Mouse (Mus musculus) CD4-positive naive resting alpha-beta T cell, adult 57 days (primary cell): ENCODE results near the gene Syce3. TPM values are rescaled to one million over a fixed set of nuclear protein-coding genes. Genes with fewer than 3 reads are reported as not detected.

ENCODE experiments used
- total RNA-seq: library from RNA; stranded (reverse); gene quantifications from one replicate; pipeline ENCODE4 v1.2.4, GENCODE M21; 2023

The Syce3 gene
- total RNA-seq = not detected

DNA sequence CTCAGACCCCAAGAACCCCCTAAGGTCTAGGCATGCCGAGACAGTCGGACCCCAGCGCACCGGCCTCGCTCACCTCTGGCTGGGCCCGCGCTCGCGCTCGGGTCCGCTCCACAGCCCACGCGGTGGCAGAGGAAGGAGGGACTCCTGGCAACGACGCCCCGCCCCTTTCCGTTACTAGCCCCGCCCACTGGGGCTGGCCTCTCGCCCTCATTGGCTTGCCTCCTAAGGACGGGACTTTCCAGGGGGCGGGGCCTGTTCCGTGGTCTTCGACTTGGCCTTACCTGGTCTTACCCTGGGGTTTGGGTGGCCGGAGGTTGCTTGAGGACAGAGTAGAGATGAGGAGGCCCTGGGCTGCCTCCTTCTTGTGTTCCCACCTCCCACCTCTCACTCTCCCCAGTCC lies at the start of gene Syce3:
TSS of gene Syce3 (minus strand) at position 386 of the 400 bp plus-strand sequence.

DNA sequence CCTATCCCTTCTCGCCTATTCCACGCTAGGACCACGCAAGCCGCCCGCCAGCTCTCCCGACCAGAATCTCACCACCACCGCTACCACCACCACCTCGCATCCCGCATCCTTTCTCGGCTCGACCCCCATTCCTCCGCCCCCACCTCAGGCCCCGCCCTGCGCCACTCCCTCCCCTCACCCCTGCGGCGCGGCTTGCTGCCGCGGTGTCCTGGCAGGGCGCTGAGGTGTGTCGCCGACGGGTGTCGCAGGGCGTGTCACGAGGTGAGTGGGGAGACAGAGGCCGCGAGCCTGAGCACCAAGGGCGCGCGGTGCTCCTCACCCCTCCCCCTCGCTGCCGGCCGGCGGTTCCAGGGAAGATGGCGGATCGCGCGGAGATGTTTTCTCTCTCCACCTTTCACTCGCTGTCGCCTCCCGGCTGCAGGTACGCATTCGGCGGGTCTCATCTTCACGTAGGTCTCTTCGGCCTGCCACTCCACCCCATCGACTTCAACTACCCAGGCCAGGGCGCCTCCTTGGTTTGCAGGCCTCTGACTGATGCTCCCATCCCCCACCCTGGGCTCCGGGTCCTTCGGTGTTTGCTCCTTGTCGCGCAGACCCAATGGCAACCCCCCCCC lies 43.7 kb upstream of the Syce3 start, which contains the start of gene Mapk8ip2:
TSS of gene Mapk8ip2 (plus strand) at position 49 of the 614 bp plus-strand sequence.

DNA sequence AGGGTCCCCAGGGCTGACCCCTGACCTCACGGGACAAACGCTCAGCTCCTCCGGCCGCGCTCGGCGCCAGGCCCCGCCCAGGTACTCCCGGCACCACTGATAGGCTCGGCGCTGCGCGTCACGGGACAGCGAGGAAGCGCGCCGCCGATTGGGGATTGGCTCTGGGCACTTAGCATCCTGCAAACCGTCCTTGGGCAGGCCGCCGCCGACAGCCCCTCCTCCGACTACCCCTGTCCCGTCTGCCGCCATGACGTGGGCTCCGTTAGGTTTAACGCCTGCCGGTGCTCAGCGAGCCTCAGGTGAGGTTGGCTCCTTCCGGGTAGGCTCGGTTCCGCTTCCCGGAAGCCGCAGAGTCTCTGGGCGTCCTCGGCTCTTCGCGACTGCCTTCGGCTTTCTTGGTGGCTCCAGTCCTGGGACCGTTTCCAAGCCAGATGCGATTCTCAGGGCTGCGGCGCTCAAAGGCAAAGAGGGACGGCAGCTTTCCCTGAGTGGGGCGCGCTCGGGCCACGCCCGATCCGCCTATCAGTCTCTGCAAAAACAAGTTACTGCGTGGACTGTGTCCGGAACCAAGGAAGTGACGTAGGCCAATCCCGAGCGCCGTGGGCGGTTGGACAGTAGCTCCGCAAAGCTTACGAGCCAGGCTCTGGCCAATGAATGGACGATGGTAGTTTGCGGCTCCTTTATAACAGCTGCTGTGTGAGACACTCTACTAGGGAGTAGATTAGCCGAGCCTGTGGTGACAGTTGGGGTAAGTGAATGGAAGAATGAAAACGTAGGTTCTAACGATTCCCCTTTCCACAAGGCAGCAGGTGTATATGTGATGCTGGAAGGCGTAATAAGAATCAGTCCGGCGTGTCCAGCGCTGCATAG lies 19.3 kb upstream of the Syce3 start, which contains the start of the genes C730034F03Rik, Gm44502 and Chkb:
TSS of gene C730034F03Rik (plus strand) at position 238 of the 870 bp plus-strand sequence.
TSS of gene Gm44502 (minus strand) at position 345 of the 870 bp plus-strand sequence.
TSS of gene Chkb (minus strand) at position 557 of the 870 bp plus-strand sequence.

DNA sequence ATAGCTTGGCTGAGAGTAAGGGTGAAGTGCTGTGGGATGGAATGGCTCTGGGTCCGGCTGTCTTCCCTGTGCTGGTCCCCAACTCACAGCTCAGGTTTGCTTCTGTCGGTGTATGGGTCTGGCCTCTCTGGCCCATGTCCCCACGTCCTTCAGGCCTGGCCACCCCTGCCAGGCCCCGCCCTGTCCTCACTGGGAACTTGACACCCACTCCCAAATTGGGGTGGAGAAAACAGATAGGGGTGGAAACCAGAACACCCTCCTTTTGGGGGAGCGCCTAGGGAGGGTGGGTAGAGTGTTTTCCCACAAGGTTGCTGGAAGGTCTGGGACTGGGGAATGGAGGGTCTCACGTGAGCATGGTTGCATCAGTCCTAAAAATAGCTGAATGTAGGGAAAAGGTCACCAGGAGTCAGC lies 15.4 kb upstream of the Syce3 start, which contains the start of gene Cpt1b:
TSS of gene Cpt1b (minus strand) at position 153 of the 411 bp plus-strand sequence.

DNA sequence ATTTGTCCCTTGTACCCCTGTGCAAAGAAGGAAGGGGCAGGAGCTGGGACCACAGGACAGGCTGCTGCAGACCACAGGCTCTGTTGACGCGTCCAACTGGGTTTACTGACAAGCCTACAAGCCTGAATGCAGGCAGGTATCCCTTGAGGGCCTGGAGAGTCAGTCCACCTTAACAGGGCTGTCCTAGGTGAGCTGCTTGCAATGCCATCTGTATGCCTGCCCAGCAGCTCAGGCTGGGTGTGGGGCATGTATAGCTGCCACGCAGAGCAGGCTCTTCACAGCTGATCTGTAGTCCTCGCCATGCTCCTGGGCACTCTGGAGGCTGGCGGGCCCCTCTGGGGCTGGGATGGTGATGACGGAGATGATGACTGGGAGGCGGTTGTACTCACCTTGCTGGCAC lies 25.7 kb downstream of the Syce3 start, which contains the start of gene Klhdc7b:
TSS of gene Klhdc7b (plus strand) at position 301 of the 400 bp plus-strand sequence.

DNA sequence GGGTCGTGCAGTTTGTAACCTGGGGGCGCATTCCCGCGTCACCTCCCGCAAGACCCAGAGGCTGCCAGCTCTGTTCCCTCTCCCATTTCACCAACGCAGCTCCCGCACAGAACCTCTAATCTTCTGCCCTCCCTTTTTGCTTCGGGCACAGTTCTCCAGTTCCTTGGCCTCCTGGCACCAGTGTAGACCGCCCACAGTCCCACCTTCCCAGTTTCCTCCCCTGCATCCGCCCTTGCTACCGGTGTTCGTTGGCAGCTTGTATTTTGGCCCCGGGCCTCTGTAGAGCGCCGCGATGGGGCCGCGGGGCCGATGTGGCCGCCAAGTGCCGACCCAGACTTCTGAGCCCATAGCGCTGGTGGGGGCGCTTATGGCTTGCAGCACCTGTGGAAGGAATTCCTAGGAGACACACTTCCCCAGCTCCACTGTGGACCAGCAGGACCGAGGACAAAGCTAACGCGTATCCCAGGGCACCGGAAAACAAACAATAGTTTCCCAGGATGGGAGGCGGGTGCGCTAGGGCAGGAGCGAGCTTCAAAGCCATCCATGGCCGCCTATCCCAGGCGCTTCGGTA lies 31.4 kb downstream of the Syce3 start, which contains the start of gene Odf3b:
TSS of gene Odf3b (minus strand) at position 452 of the 571 bp plus-strand sequence.

DNA sequence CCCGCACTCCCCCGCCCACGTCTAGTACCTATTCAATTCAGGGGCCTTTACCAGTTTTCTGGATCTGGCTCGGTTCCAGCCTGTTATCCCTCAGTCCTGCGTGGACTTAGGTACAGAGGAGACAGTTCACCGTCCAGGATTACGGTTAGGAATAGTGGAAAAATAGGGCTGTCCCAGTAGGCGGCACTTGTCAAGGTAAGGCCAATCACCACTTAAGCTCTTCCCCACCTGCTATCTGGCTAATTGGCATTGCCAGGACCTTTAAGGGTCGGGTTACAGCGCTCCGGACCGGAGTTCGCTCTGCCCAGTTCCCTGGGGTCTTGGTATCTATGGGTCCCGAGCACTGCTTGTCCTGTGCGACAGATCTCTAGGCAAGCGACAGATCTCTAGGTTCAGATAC lies 33.3 kb downstream of the Syce3 start, which contains the start of gene Tymp:
TSS of gene Tymp (minus strand) at position 83 of the 400 bp plus-strand sequence.

DNA sequence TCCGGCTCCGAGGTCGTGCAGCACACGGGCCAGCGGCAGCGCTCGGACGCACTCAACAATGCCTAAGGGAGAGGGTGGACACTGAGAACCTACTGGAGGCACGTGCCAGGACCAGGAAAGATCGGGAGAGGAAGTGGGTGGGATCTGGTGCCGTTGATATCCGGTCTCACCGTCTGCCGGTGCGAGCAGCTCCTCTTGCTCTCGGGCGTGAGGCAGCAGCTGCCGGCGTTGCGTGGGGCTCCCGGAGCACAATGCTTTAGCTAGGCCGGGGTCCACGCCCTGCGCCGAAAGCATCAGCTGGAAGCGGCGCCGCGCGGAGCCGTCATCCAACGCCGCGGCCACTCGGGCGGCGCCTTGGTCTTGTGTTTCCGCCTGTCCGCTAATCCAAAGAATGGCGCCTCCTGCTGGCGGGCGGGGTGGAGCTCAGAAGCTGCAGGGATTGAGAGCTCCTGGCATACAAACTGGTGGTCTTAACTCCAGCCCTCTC lies 36.5 kb downstream of the Syce3 start, which contains the start of gene Sco2:
TSS of gene Sco2 (minus strand) at position 85 of the 487 bp plus-strand sequence.

DNA sequence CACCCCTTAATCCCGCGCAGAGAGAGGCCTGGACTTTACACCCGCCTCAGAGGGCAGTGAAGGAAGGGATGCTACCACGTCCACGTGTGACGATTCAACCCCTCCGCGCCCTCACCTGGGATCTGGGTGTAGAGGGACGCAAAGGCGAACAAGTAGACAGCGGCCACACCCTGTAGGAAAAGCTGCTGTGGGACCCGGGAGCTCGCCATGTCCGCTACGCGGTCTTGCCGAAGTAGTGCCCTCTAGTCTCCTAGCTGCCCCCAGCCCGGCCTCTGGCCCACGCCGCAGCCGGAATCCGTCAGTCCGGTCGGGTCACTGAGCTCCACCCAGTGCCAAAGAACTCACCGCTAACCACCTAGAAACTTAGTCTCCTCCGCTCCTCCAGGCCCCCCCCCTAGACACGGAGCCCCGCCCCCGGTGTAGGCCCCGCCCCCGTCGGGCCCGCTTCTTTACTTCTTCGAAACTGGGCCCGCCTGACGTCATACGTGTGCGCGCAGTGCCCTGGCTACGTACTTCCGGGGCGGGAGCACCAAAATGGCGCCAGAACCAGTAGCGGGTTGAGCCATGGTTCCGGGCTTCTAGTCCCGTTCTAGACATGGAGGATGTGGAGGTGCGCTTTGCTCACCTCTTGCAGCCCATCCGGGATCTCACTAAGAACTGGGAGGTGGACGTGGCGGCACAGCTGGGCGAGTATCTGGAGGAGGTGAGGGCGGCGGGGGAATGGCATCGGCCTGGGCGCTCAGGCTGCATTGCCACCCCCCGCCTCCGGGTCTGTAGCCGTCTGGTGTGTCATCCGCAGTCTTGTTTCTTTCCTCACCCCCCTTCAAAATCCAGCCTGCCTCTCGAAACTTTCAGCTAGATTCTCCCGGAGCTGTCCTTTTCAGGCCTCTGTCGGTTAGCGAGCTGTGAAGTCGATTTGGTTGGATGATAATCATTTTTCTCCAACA lies 54.8 kb downstream of the Syce3 start, which contains the start of the genes Lmf2 and Ncaph2:
TSS of gene Lmf2 (minus strand) at position 419 of the 947 bp plus-strand sequence.
TSS of gene Ncaph2 (plus strand) at position 479 of the 947 bp plus-strand sequence.

Other genes starting within 250 kb of the Syce3 start
- gene Plxnb2, start 229.7 kb downstream of the Syce3 start, total RNA-seq = 2.9 TPM
- 24.3 TPM for gene Dennd6b, start 214.0 kb downstream of the Syce3 start, total RNA-seq
- 42.9 TPM for gene Ppp6r2, start 198.9 kb downstream of the Syce3 start, total RNA-seq
- 416 TPM for gene Sbf1, start 95.2 kb downstream of the Syce3 start, total RNA-seq
- not detected for gene Adm2, start 87.8 kb downstream of the Syce3 start, total RNA-seq
- not detected for gene Miox, start 76.1 kb downstream of the Syce3 start, total RNA-seq
- 52.1 TPM for gene Lmf2, start 54.8 kb downstream of the Syce3 start, total RNA-seq
- gene Ncaph2, start 54.8 kb downstream of the Syce3 start, total RNA-seq = 133 TPM
- 18.3 TPM for gene Sco2, start 36.7 kb downstream of the Syce3 start, total RNA-seq
- 0.50 TPM for gene Tymp, start 33.5 kb downstream of the Syce3 start, total RNA-seq
- 1.7 TPM for gene Odf3b, start 31.2 kb downstream of the Syce3 start, total RNA-seq
- not detected for gene Klhdc7b, start 25.6 kb downstream of the Syce3 start, total RNA-seq
- 2.2 TPM for gene Cpt1b, start 15.4 kb upstream of the Syce3 start, total RNA-seq
- gene C730034F03Rik, start 19.1 kb upstream of the Syce3 start, total RNA-seq = 9.0 TPM
- gene Gm44502, start 19.2 kb upstream of the Syce3 start, total RNA-seq = 2.9 TPM
- 194 TPM for gene Chkb, start 19.4 kb upstream of the Syce3 start, total RNA-seq
- not detected for gene Mapk8ip2, start 43.4 kb upstream of the Syce3 start, total RNA-seq
- gene Arsa, start 66.9 kb upstream of the Syce3 start, total RNA-seq = 13.7 TPM
- 1.0 TPM for gene Shank3, start 89.1 kb upstream of the Syce3 start, total RNA-seq
- gene Acr, start 157.8 kb upstream of the Syce3 start, total RNA-seq = not detected
- 0.68 TPM for gene Rabl2, start 181.4 kb upstream of the Syce3 start, total RNA-seq